8 mouse cellular contexts compared by ENCODE assay signal in the genomic region with DNA sequence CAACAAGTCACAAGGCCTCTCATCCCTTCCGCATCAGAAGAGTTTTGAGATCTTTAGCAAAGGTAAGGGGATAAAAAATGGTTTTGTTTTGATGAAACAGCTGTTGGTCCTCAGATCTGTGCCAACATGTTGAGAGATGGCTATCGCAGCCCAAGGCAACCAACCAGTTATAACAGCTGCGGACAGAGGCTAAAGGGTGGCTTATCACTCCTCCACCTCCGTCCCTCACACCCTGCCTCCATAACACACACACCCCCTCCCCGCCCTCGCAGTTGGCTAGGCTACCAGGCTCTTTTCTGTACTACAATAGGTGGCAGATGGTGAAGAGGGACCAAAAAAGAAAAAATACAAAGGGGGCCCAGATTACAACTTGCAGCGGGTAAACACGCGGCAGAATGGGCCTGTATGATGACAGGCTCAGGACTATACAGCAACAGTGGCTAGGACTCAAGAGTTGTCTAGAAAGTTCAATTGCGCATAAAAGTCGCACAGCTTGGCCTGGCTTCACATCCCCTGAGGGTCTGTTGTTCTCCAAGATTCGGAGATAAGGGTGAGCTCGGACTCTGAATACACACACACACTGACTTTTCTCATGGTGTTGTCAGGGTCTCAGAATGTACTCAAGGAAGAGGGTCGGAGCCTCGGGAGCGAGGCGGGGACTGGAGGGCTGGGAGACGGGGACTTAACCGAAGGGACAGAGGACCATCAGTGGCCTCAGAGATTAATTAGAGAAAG. TPM values are rescaled to one million over a fixed set of nuclear protein-coding genes. Genes with fewer than 3 reads are reported as not detected.
DNase-seq lines count a peak whose midpoint lies in the region; ATAC-seq and TF ChIP-seq lines count a peak whose summit lies in the region.

No protein-coding gene starts in this region.

- H3K9me3 ChIP-seq in ES-E14 (ENCODE audit: control insufficient read depth, insufficient read depth, low read depth, low read length) = no peaks in the 10 kb centered on the region
- no peaks in the 10 kb centered on the region for H3K9me3 ChIP-seq in embryonic facial prominence, embryonic 14.5 days (ENCODE audit: control insufficient read depth, low read length)
- no peaks in the 10 kb centered on the region for H3K9me3 ChIP-seq in hindbrain, postnatal 0 days (ENCODE audit: low read length)
- H3K9me3 ChIP-seq in liver, embryonic 16.5 days (replicated peaks; ENCODE audit: control insufficient read depth, low read length) = no peaks in the 10 kb centered on the region
- no peaks in the 10 kb centered on the region for H3K9me3 ChIP-seq in neural tube, embryonic 14.5 days (ENCODE audit: control insufficient read depth, low read length)

- peaks cover 7 to 15% of the 10 kb centered on the region in 2 experiments; a peak in 2 of 4 replicates for H3K4me1 ChIP-seq in ES-E14 (ENCODE audit: control insufficient read depth in 2 of 2, insufficient read depth in 2 of 2, low read length in 2 of 2, poor library complexity in 1 of 2)
- peaks cover 37% of the 10 kb centered on the region for H3K4me1 ChIP-seq in embryonic facial prominence, embryonic 14.5 days (ENCODE audit: control insufficient read depth, insufficient read depth, low read length)
- H3K4me1 ChIP-seq in hindbrain, postnatal 0 days (ENCODE audit: insufficient read depth, low read length) = peaks cover 26% of the 10 kb centered on the region
- H3K4me1 ChIP-seq in liver, embryonic 16.5 days (ENCODE audit: control insufficient read depth, low read depth, low read length) = peaks cover 75% of the 10 kb centered on the region
- peaks cover 21% of the 10 kb centered on the region for H3K4me1 ChIP-seq in neural tube, embryonic 14.5 days (ENCODE audit: control insufficient read depth, insufficient read depth, low read length)

- in situ Hi-C loops in ES-E14 (cut with MboI; ENCODE audit: low sequenced_read_pairs in 2 of 2, unreplicated experiment in 2 of 2) = no loop called here

- peak overlapping the region; percentile 79 to 91 for H3K4me3 ChIP-seq in ES-E14 (ENCODE audit: insufficient read depth in 1 of 2, low read depth in 1 of 2, low read length in 2 of 2, poor library complexity in 1 of 2, severe bottlenecking in 1 of 2)
- H3K4me3 ChIP-seq in embryonic facial prominence, embryonic 14.5 days (ENCODE audit: low read depth, low read length) = peak overlapping the region; percentile 63
- H3K4me3 ChIP-seq in hindbrain, postnatal 0 days (ENCODE audit: low read length) = peak overlapping the region; percentile 84
- peak overlapping the region; percentile 83 for H3K4me3 ChIP-seq in liver, embryonic 16.5 days (ENCODE audit: low read depth, low read length)
- H3K4me3 ChIP-seq in neural tube, embryonic 14.5 days (ENCODE audit: low read depth, low read length) = peak overlapping the region; percentile 71

- DNase-seq in gastrocnemius, postnatal 25 days = peak; percentile 44
- DNase-seq in gastrocnemius, postnatal 4 days (ENCODE audit: low spot score in 2 of 2) = no peak
- no peak for DNase-seq in ES-E14 (ENCODE audit: low read depth, low spot score)
- no peak for DNase-seq in embryonic facial prominence, embryonic 14.5 days (ENCODE audit: low spot score)
- peak; percentile 36 for DNase-seq in hindbrain, postnatal 0 days (ENCODE audit: low spot score)

- H3K9ac ChIP-seq in ES-E14 (ENCODE audit: insufficient read depth, low read depth, low read length, poor library complexity, severe bottlenecking) = peak overlapping the region; percentile 82
- H3K9ac ChIP-seq in embryonic facial prominence, embryonic 14.5 days (ENCODE audit: low read depth, low read length) = peak overlapping the region; percentile 84
- peak overlapping the region; percentile 89 for H3K9ac ChIP-seq in hindbrain, postnatal 0 days (replicated peaks; ENCODE audit: low read length)
- H3K9ac ChIP-seq in liver, embryonic 16.5 days (ENCODE audit: low read depth, low read length) = peak overlapping the region; percentile 94
- H3K9ac ChIP-seq in neural tube, embryonic 14.5 days (replicated peaks; ENCODE audit: low read depth, low read length) = peak overlapping the region; percentile 80

- ATAC-seq in embryonic facial prominence, embryonic 14.5 days (ENCODE audit: low read depth) = peak; percentile 4; the same call in 1 of the 2 replicates
- no peak; the same call in 1 of the 2 replicates for ATAC-seq in hindbrain, postnatal 0 days
- ATAC-seq in liver, embryonic 16.5 days (ENCODE audit: low read depth) = peak; percentile 58
- ATAC-seq in neural tube, embryonic 14.5 days (ENCODE audit: low read depth) = peak; percentile 12
- ATAC-seq in frontal cortex, adult (ENCODE audit: low TSS enrichment) = no peak

- WGBS in embryonic facial prominence, embryonic 14.5 days = 15% methylated on average over 19 of the region's 19 CpGs
- 4% methylated on average over 19 of the region's 19 CpGs for WGBS in hindbrain, postnatal 0 days
- 2% methylated on average over 19 of the region's 19 CpGs for WGBS in liver, embryonic 16.5 days (ENCODE audit: insufficient replicate concordance)
- 5% methylated on average over 19 of the region's 19 CpGs for WGBS in neural tube, embryonic 14.5 days

- H3K36me3 ChIP-seq in ES-E14 (ENCODE audit: control insufficient read depth, insufficient read depth, low read length, poor library complexity, severe bottlenecking) = peaks cover 18% of the 10 kb centered on the region
- H3K36me3 ChIP-seq in embryonic facial prominence, embryonic 14.5 days (ENCODE audit: control insufficient read depth, insufficient read depth, low read length) = peaks cover 16% of the 10 kb centered on the region; the same call in 1 of the 2 replicates
- 0 out of 2 replicates have a peak, but pooled peaks cover 5% of the 10 kb centered on the region for H3K36me3 ChIP-seq in hindbrain, postnatal 0 days (ENCODE audit: insufficient read depth, low read length)
- peaks cover 29% of the 10 kb centered on the region for H3K36me3 ChIP-seq in liver, embryonic 16.5 days (ENCODE audit: control insufficient read depth, insufficient read depth)
- no peaks in the 10 kb centered on the region for H3K36me3 ChIP-seq in neural tube, embryonic 14.5 days (ENCODE audit: control insufficient read depth, insufficient read depth, low read length)

- no peaks in the 10 kb centered on the region for H3K27me3 ChIP-seq in embryonic facial prominence, embryonic 14.5 days (replicated peaks; ENCODE audit: control insufficient read depth, insufficient read depth, low read length)
- no peaks in the 10 kb centered on the region for H3K27me3 ChIP-seq in hindbrain, postnatal 0 days (ENCODE audit: insufficient read depth, low read length)
- H3K27me3 ChIP-seq in liver, embryonic 16.5 days (ENCODE audit: control insufficient read depth, insufficient read depth, low read depth, low read length) = no peaks in the 10 kb centered on the region
- no peaks in the 10 kb centered on the region for H3K27me3 ChIP-seq in neural tube, embryonic 14.5 days (ENCODE audit: control insufficient read depth, insufficient read depth, low read length)

- no peak for TF ChIP-seq CTCF in hindbrain, postnatal 0 days (IDR thresholded peaks at IDR 0.05; ENCODE audit: low read depth)

- H3K27ac ChIP-seq in ES-E14 (ENCODE audit: insufficient read depth, low read depth, low read length, poor library complexity, severe bottlenecking) = no peak overlapping the region
- H3K27ac ChIP-seq in embryonic facial prominence, embryonic 14.5 days (replicated peaks; ENCODE audit: low read depth, low read length) = peak overlapping the region; percentile 66
- peak overlapping the region; percentile 79 for H3K27ac ChIP-seq in hindbrain, postnatal 0 days
- peak overlapping the region; percentile 95 for H3K27ac ChIP-seq in liver, embryonic 16.5 days (ENCODE audit: low read length)
- peak overlapping the region; percentile 78 for H3K27ac ChIP-seq in neural tube, embryonic 14.5 days (ENCODE audit: low read depth, low read length)

- peak overlapping the region; percentile 83 for H3K4me2 ChIP-seq in embryonic facial prominence, embryonic 14.5 days (ENCODE audit: low read depth, low read length)
- H3K4me2 ChIP-seq in hindbrain, postnatal 0 days (ENCODE audit: low read depth, low read length) = peak overlapping the region; percentile 80
- peak overlapping the region; percentile 79 for H3K4me2 ChIP-seq in liver, embryonic 16.5 days (ENCODE audit: low read depth, low read length)
- H3K4me2 ChIP-seq in neural tube, embryonic 14.5 days (ENCODE audit: low read depth, low read length) = peak overlapping the region; percentile 64

TF ChIP-seq in ES-E14, 5 proteins besides CTCF, POLR2A, EP300 and RAD21 (continues in another document):
- no peak for TF ChIP-seq CHD2 (IDR thresholded peaks at IDR 0.05; ENCODE audit: low read depth, low read length)

RNA-seq across cellular contexts. Expression of a gene that starts 0.7 kb away (rescaled TPM):
- 10 to 100 TPM; 15.1 to 27.0 TPM for total RNA-seq in gastrocnemius, postnatal 25 days (2021)
- 10 to 100 TPM; 22.4 to 26.7 TPM for total RNA-seq in gastrocnemius, postnatal 4 days (2021)
- total RNA-seq in ES-E14 (2012; rRNA removed) = 40.2 and 47.5 TPM in 2 replicates
- polyA plus RNA-seq in embryonic facial prominence, embryonic 14.5 days (2014; fragmentation: Nextera tagmentation; extraction: Ambion mirVana) = 37.9 and 41.3 TPM in 2 replicates
- 11.2 and 26.1 TPM in 2 replicates for total RNA-seq in hindbrain, postnatal 0 days (2014; rRNA removed)
- 13.2 and 14.8 TPM in 2 replicates for polyA plus RNA-seq in hindbrain, postnatal 0 days (2015; fragmentation: Nextera tagmentation; extraction: Ambion mirVana)
- polyA plus RNA-seq in liver, embryonic 16.5 days (2015; fragmentation: Nextera tagmentation; extraction: Ambion mirVana) = 107 and 109 TPM in 2 replicates
- 22.4 and 26.9 TPM in 2 replicates for polyA plus RNA-seq in neural tube, embryonic 14.5 days (2014; fragmentation: Nextera tagmentation; extraction: Ambion mirVana)

RNA-seq across cellular contexts. Expression of a gene that starts 32.8 kb away (rescaled TPM):
- not detected for total RNA-seq in gastrocnemius, postnatal 25 days (2021)
- under 1 TPM; 0.16 to 0.27 TPM for total RNA-seq in gastrocnemius, postnatal 4 days (2021)
- total RNA-seq in ES-E14 (2012; rRNA removed) = 0.13 and 0.32 TPM in 2 replicates
- polyA plus RNA-seq in embryonic facial prominence, embryonic 14.5 days (2014; fragmentation: Nextera tagmentation; extraction: Ambion mirVana) = 0.18 and 0.43 TPM in 2 replicates
- 0.14 TPM in 1 of 2 replicates, not detected in the other for total RNA-seq in hindbrain, postnatal 0 days (2014; rRNA removed)
- polyA plus RNA-seq in hindbrain, postnatal 0 days (2015; fragmentation: Nextera tagmentation; extraction: Ambion mirVana) = 0.46 and 0.48 TPM in 2 replicates
- polyA plus RNA-seq in liver, embryonic 16.5 days (2015; fragmentation: Nextera tagmentation; extraction: Ambion mirVana) = 0.19 and 0.20 TPM in 2 replicates
- polyA plus RNA-seq in neural tube, embryonic 14.5 days (2014; fragmentation: Nextera tagmentation; extraction: Ambion mirVana) = 0.52 and 1.4 TPM in 2 replicates

RNA-seq across cellular contexts. Expression of a gene that starts 41.2 kb away (rescaled TPM):
- 100 to 1,000 TPM in 1 of 2 experiments, 10 to 100 TPM in 1; 33.0 to 107 TPM for total RNA-seq in gastrocnemius, postnatal 25 days (2021)
- 100 to 1,000 TPM; 108 to 184 TPM for total RNA-seq in gastrocnemius, postnatal 4 days (2021)
- total RNA-seq in ES-E14 (2012; rRNA removed) = not detected in 2 replicates
- 40.8 and 44.2 TPM in 2 replicates for polyA plus RNA-seq in embryonic facial prominence, embryonic 14.5 days (2014; fragmentation: Nextera tagmentation; extraction: Ambion mirVana)
- 10.6 and 16.3 TPM in 2 replicates for total RNA-seq in hindbrain, postnatal 0 days (2014; rRNA removed)
- 17.0 and 21.8 TPM in 2 replicates for polyA plus RNA-seq in hindbrain, postnatal 0 days (2015; fragmentation: Nextera tagmentation; extraction: Ambion mirVana)
- polyA plus RNA-seq in liver, embryonic 16.5 days (2015; fragmentation: Nextera tagmentation; extraction: Ambion mirVana) = 2.2 and 3.3 TPM in 2 replicates
- 0.23 and 13.8 TPM in 2 replicates for polyA plus RNA-seq in neural tube, embryonic 14.5 days (2014; fragmentation: Nextera tagmentation; extraction: Ambion mirVana)

Comparison
In these comparisons a context has a peak if more than half of its experiments do, and no peak if none do; other contexts are left out.
1. DNase-seq: peak in gastrocnemius, postnatal 25 days (single experiment) and hindbrain, postnatal 0 days (single experiment); none in gastrocnemius, postnatal 4 days (0 of 2), ES-E14 (single experiment) and embryonic facial prominence, embryonic 14.5 days (single experiment).
2. ATAC-seq: peak in embryonic facial prominence, embryonic 14.5 days (single experiment), liver, embryonic 16.5 days (single experiment) and neural tube, embryonic 14.5 days (single experiment); none in hindbrain, postnatal 0 days (single experiment) and frontal cortex, adult (single experiment).
3. Peak in every context shown above with its lines, with median percentiles within 50 percentile points of each other: H3K4me3 ChIP-seq, H3K9ac ChIP-seq and H3K4me2 ChIP-seq.